Mouse (Mus musculus): ENCODE results near the gene Cdk9. TPM values are rescaled to one million over a fixed set of nuclear protein-coding genes. Genes with fewer than 3 reads are reported as not detected.

Cdk9 gene
- polyA plus RNA-seq, 1 experiment, result 192 TPM

DNA sequence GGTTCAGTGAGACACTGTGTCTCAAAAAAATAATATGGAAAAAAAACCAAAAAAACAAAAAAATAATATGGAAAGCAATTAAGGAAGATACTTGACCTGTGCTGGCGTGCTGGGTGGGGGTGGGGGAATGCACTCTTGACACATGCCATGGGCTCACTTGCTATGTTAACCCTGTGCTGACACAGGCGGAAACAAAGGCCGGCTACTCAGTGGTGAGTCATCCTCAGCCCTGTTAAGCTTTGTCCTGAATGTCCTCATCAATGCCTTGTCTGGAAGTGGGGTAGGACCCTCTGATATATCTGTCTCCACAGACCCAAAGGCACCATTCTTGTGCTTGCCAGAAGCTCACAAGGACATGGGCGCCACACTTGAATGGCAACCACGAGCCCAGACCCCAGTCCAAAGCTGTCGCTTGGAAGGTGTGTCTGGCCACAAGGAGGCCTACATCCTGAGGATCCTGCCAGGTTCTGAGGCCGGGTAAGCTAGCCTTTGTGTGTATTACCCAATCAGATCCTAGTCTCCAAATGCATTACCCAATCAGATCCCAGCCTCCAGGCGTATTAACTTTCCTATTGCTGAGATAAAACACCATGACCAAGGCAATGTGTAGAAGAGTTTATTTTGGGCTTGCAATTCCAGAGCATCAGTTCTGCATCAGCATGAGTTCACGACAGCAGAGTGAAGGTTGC lies 40.8 kb downstream of the Cdk9 start:
- Histone ChIP-seq H3K4me1 (ENCODE audit: control insufficient read depth, insufficient read depth, low read length) (peaks cover 14% of the 10 kb centered on the region; the same call in 1 of the 2 replicates), H3K27ac (ENCODE audit: insufficient read depth, low read depth, low read length) (no peak overlapping the region), H3K4me3 (ENCODE audit: insufficient read depth, low read length) (no peak overlapping the region)
- TF ChIP-seq POLR2A (IDR thresholded peaks at IDR 0.05; ENCODE audit: borderline replicate concordance, low read depth, low read length), result no peak
- no peak for TF ChIP-seq CTCF (IDR thresholded peaks at IDR 0.05; ENCODE audit: low read depth, low read length)

DNA sequence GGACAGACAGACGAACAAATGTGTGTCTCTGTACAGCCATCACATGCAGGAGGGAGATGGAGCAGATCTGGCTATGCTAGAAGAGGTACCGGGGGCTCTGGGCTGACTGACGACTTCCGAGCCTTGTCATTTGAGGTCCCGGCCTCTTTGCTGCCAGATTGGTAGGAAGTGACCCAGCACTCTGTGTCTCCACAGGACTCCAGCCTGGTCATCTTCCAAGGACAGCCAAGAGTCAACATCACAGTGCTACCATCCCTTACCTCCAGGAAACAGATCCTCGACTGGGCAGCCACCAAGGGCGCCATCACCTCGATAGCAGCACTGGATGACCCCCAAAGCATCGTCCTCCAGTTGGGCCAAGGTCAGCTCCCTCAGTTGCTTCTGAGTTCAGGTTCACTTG lies 41.7 kb downstream of the Cdk9 start:
- no peak overlapping the region for H3K4me3 ChIP-seq (ENCODE audit: insufficient read depth, low read length)
- H3K27ac ChIP-seq (ENCODE audit: insufficient read depth, low read depth, low read length), result no peak overlapping the region
- no peak for TF ChIP-seq POLR2A (IDR thresholded peaks at IDR 0.05; ENCODE audit: borderline replicate concordance, low read depth, low read length)
- no peak for TF ChIP-seq CTCF (IDR thresholded peaks at IDR 0.05; ENCODE audit: low read depth, low read length)
- peaks cover 14% of the 10 kb centered on the region; the same call in 1 of the 2 replicates for H3K4me1 ChIP-seq (ENCODE audit: control insufficient read depth, insufficient read depth, low read length)

DNA sequence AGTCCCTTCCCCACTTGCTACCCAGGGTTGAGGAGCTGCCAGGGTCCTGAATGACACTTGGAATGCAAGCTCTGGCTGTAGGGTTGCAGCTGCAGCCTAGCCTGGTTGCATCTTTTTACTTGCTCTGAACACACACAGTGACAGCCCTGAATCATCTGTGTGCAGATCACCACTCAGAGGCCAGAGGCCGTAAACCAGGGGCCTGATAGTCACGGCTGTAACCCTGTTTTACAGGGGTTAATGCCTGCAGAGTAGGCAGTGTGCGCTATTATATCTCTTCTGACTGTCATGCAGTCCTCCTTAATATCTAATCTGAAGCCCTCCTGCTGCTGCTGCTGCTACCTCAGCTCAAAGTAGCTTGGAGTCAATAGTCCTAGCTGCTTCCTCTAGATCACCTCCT lies 43.0 kb downstream of the Cdk9 start:
- TF ChIP-seq CTCF (IDR thresholded peaks at IDR 0.05; ENCODE audit: low read depth, low read length) (no peak), POLR2A (IDR thresholded peaks at IDR 0.05; ENCODE audit: borderline replicate concordance, low read depth, low read length) (no peak)
- Histone ChIP-seq H3K4me1 (ENCODE audit: control insufficient read depth, insufficient read depth, low read length) (peaks cover 17% of the 10 kb centered on the region; the same call in 1 of the 2 replicates), H3K27ac (ENCODE audit: insufficient read depth, low read depth, low read length) (no peak overlapping the region), H3K4me3 (ENCODE audit: insufficient read depth, low read length) (no peak overlapping the region)

DNA sequence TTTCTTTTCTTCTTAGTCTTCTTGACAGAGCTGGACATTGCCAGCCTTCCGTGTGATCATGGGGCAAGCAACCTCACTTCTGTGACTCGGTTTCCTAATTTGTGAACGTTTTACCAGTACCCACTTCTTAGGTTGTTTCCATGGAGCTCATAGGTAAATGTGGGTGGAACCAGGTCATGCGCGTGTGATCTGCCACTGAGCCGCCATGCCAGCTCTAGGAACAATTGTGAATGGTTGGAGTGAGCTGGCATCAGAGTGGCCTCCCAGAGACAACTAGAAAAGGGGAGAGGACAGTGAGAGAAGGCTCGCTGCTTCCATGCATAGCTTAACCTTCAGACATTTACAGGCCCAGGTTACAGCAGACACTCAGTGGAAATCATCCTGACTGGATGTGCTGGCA lies 44.7 kb downstream of the Cdk9 start:
- TF ChIP-seq POLR2A (IDR thresholded peaks at IDR 0.05; ENCODE audit: borderline replicate concordance, low read depth, low read length) (no peak), CTCF (IDR thresholded peaks at IDR 0.05; ENCODE audit: low read depth, low read length) (no peak)
- H3K27ac ChIP-seq (ENCODE audit: insufficient read depth, low read depth, low read length), result no peak overlapping the region
- H3K4me1 ChIP-seq (ENCODE audit: control insufficient read depth, insufficient read depth, low read length), result peaks cover 17% of the 10 kb centered on the region; the same call in 1 of the 2 replicates
- no peak overlapping the region for H3K4me3 ChIP-seq (ENCODE audit: insufficient read depth, low read length)

DNA sequence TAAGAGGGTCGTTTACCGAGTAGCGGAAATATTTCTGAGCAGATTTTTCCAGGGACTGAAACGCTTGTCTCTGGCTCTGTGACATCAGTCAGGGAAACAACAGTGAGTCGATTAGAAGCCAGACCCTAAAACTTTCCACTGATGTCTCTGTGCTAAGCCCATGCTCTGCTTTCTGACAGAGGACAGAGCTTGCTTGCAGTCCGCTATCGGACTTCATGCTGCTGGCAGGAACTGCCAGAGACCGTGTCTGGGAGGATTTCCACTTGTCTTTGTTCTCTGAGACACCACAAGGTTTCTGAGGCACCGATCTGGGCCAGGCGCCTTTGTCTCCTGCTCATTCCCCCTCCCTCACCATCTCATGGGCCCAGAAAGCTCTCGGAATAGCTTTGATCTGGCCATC lies 45.1 kb downstream of the Cdk9 start:
- H3K27ac ChIP-seq (ENCODE audit: insufficient read depth, low read depth, low read length), result no peak overlapping the region
- no peak for TF ChIP-seq CTCF (IDR thresholded peaks at IDR 0.05; ENCODE audit: low read depth, low read length)
- no peak for TF ChIP-seq POLR2A (IDR thresholded peaks at IDR 0.05; ENCODE audit: borderline replicate concordance, low read depth, low read length)

DNA sequence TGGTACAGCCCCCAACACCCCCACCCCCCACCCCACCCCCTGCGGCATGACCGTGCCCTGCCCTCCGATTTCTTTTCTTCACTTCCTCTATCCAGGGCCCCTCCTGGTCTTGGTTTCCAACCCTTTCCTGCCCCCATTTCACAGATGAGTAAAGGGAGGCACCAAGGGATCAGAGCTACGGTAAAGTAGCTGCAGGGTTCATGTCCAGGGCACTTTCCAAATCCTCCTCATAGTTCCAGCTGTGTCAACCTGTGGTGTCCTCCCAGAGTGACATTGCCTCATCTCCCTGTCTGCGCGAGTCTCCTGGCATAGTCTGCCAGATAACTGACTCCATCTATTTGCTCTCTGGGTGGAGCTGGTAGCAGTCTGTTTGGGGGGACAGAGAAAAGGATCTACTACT lies 47.0 kb downstream of the Cdk9 start:
- peaks cover 4% of the 10 kb centered on the region; the same call in 1 of the 2 replicates for H3K4me1 ChIP-seq (ENCODE audit: control insufficient read depth, insufficient read depth, low read length)
- no peak overlapping the region for H3K27ac ChIP-seq (ENCODE audit: insufficient read depth, low read depth, low read length)
- no peak for TF ChIP-seq CTCF (IDR thresholded peaks at IDR 0.05; ENCODE audit: low read depth, low read length)
- no peak for TF ChIP-seq POLR2A (IDR thresholded peaks at IDR 0.05; ENCODE audit: borderline replicate concordance, low read depth, low read length)
- no peak overlapping the region for H3K4me3 ChIP-seq (ENCODE audit: insufficient read depth, low read length)

More for the DNA sequence above, 45.1 kb downstream of the Cdk9 start:
- Histone ChIP-seq H3K4me3 (ENCODE audit: insufficient read depth, low read length) (no peak overlapping the region), H3K4me1 (ENCODE audit: control insufficient read depth, insufficient read depth, low read length) (peaks cover 17% of the 10 kb centered on the region; the same call in 1 of the 2 replicates)

DNA sequence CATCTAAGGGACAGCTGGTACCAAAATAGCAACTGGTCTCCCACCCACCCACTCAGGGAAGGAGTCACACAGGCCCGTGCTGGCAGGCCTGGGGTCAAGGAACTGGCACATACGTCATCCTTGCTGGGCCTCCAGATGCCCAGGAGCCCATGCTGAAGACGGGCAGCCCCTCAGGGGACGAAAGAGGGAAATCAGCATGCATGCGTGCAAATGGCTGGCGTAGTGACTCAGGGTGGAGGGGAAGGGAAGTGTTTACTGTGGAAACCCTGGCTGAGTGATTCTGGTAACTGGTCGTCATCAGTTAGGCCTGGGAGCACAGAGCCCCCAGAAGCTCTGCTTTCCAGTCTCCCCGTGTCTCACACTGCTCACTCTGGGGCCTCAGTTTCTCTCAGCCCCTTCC lies 47.5 kb downstream of the Cdk9 start:
- Histone ChIP-seq H3K4me3 (ENCODE audit: insufficient read depth, low read length) (no peak overlapping the region), H3K27ac (ENCODE audit: insufficient read depth, low read depth, low read length) (no peak overlapping the region)

DNA sequence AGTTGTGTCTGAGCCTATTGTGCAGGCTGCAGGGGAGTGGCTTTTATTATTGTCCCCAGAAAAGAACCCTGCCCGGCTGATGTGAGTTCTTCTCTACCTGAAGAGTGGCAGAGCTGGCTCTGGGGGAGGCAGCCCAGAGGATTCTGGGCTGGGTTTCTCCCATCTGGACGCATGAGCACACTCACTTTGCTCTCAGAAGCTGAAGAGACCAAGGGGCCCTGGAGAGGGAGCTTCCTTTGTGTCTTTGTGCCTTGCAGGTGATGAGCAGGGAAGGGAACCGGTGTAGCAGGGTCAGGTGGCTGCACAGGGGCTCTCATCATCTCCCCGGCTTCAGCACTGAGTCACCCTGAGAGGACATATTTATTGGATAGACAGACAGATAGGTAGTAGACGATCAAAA lies 50.6 kb downstream of the Cdk9 start:
- no peak overlapping the region for H3K27ac ChIP-seq (ENCODE audit: insufficient read depth, low read depth, low read length)
- no peak overlapping the region for H3K4me3 ChIP-seq (ENCODE audit: insufficient read depth, low read length)
- TF ChIP-seq CTCF (IDR thresholded peaks at IDR 0.05; ENCODE audit: low read depth, low read length), result no peak
- H3K4me1 ChIP-seq (ENCODE audit: control insufficient read depth, insufficient read depth, low read length), result peaks cover 4% of the 10 kb centered on the region; the same call in 1 of the 2 replicates

More for the DNA sequence above, 47.5 kb downstream of the Cdk9 start:
- peaks cover 4% of the 10 kb centered on the region; the same call in 1 of the 2 replicates for H3K4me1 ChIP-seq (ENCODE audit: control insufficient read depth, insufficient read depth, low read length)
- TF ChIP-seq POLR2A (IDR thresholded peaks at IDR 0.05; ENCODE audit: borderline replicate concordance, low read depth, low read length) (no peak), CTCF (IDR thresholded peaks at IDR 0.05; ENCODE audit: low read depth, low read length) (no peak)

DNA sequence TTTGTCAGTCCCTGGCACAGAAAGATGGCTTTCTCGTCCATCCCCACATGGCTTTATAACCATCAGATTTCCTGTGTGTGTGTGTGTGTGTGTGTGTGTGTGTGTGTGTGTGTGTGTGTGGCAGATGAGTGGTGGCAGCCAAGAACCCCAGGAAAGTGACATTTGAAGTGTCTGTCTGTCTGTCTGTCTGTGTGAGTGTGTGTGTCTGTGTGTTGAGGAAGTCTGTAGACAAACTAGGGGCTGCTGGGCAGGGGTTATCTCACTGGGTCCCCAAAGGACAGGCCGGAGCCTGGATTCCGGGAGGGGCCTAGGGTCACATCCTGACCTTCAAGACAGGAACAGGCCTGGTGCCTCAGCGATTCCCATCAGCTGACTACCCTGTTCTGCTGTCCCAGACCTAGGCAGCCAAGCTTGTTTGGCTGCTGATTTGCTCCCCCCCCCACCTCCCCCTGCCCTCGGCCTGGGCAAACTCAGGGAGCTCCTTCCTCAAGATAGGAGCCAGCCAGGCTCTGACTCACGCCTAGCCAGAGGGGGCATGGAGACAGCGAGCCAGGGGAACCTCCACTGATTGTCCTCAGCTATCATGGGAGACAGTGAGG lies 51.3 kb downstream of the Cdk9 start:
- H3K4me3 ChIP-seq (ENCODE audit: insufficient read depth, low read length), result no peak overlapping the region
- TF ChIP-seq POLR2A (IDR thresholded peaks at IDR 0.05; ENCODE audit: borderline replicate concordance, low read depth, low read length) (no peak), CTCF (IDR thresholded peaks at IDR 0.05; ENCODE audit: low read depth, low read length) (no peak)
- no peak overlapping the region for H3K27ac ChIP-seq (ENCODE audit: insufficient read depth, low read depth, low read length)
- peaks cover 4% of the 10 kb centered on the region; the same call in 1 of the 2 replicates for H3K4me1 ChIP-seq (ENCODE audit: control insufficient read depth, insufficient read depth, low read length)

DNA sequence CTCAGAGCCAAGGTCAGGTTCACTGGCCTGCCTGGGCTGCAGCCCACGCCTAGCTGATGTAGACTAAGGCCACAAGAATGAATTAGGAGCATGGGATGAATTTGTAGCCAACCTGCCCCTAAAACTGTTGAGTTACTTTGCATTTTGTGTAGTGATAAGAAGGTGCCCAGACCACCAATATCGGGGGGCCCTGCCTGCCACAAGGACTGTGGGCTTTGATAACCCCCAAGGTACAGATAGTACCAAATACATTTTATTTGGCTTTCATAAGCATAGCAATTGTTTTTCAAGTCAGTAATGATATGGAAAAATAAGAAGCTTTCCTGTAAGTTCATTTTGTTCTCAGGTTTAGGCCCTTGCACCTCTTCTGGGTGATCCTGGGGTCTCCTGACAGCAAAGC lies 54.0 kb downstream of the Cdk9 start:
- TF ChIP-seq CTCF (IDR thresholded peaks at IDR 0.05; ENCODE audit: low read depth, low read length), result no peak
- no peak for TF ChIP-seq POLR2A (IDR thresholded peaks at IDR 0.05; ENCODE audit: borderline replicate concordance, low read depth, low read length)
- Histone ChIP-seq H3K4me1 (ENCODE audit: control insufficient read depth, insufficient read depth, low read length) (peaks cover 5% of the 10 kb centered on the region; the same call in 1 of the 2 replicates), H3K4me3 (ENCODE audit: insufficient read depth, low read length) (no peak overlapping the region), H3K27ac (ENCODE audit: insufficient read depth, low read depth, low read length) (no peak overlapping the region)
